Mouse (Mus musculus): ENCODE measurements around the gene Ctcfl. TPM values are rescaled to one million over a fixed set of nuclear protein-coding genes. Genes with fewer than 3 reads are reported as not detected.
A peak's percentile ranks its signal among the peaks of the same experiment; 100 is the strongest.

The Ctcfl gene
- polyA plus RNA-seq, 1 experiment from 2014 or later = 0.14 TPM

DNA sequence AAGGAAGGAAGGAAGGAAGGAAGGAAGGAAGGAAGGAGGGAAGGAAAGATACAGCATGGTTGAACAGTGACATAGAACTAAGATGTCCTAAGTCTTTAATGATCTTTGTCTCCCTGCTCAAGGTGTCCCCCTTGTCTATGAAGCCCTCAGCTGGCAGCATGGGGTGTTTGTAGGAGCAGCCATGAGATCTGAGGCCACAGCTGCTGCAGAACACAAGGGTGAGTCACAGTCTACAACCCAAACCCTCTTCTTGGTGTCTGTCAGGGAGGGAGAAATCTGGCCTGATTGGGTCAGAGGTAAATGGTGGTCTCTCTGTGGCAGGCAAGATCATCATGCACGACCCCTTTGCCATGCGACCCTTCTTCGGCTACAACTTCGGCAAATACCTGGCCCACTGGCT, 38.5 kb upstream of the Ctcfl start:
- no peaks in the 10 kb centered on the region for H3K36me3 ChIP-seq (ENCODE audit: control insufficient read depth, insufficient read depth, low read length)
- H3K4me2 ChIP-seq (replicated peaks; ENCODE audit: low read depth, low read length) = no peak overlapping the region
- H3K9me3 ChIP-seq (ENCODE audit: control insufficient read depth, low read depth, low read length) = no peaks in the 10 kb centered on the region
- H3K27me3 ChIP-seq (ENCODE audit: control insufficient read depth, insufficient read depth, low read length) = no peaks in the 10 kb centered on the region
- no peak overlapping the region for H3K27ac ChIP-seq (ENCODE audit: low read length)
- peaks cover 4% of the 10 kb centered on the region; the same call in 1 of the 2 replicates for H3K4me1 ChIP-seq (ENCODE audit: control insufficient read depth, insufficient read depth, low read length)
- 94% methylated on average over 4 of the region's 4 CpGs for WGBS
- H3K9ac ChIP-seq (replicated peaks; ENCODE audit: low read depth, low read length) = no peak overlapping the region
- no peak overlapping the region for H3K4me3 ChIP-seq (ENCODE audit: low read depth, low read length)
- no peak for ATAC-seq (ENCODE audit: insufficient number of reproducible peaks, insufficient read depth, low FRiP score, low read depth)

DNA sequence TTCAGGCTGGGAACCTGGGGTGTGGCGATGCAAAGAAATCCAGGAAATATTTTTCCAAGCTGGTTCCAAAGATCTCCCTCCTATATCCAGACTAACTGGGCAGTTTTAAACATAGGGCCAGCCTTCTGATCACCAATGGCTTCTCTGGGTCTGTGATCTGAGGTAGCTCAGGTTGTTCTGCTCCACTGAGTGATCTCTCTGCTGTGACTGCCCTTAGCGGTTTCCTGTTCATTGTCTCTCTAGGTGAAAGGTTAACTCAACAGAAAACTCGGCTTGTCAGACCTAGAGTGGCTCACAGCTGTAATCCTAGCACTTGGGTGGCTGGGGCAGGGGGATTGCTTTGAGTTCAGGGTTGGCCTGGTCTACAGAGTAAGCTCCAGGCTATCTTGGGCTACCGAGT, 38.1 kb upstream of the Ctcfl start:
- H3K36me3 ChIP-seq (ENCODE audit: control insufficient read depth, insufficient read depth, low read length) = no peaks in the 10 kb centered on the region
- WGBS = 58% methylated on average over 4 of the region's 4 CpGs
- H3K9ac ChIP-seq (replicated peaks; ENCODE audit: low read depth, low read length) = no peak overlapping the region
- no peaks in the 10 kb centered on the region for H3K27me3 ChIP-seq (ENCODE audit: control insufficient read depth, insufficient read depth, low read length)
- no peak overlapping the region for H3K4me2 ChIP-seq (replicated peaks; ENCODE audit: low read depth, low read length)
- ATAC-seq (ENCODE audit: insufficient number of reproducible peaks, insufficient read depth, low FRiP score, low read depth) = no peak
- no peak overlapping the region for H3K4me3 ChIP-seq (ENCODE audit: low read depth, low read length)
- peaks cover 9% of the 10 kb centered on the region; the same call in 1 of the 2 replicates for H3K4me1 ChIP-seq (ENCODE audit: control insufficient read depth, insufficient read depth, low read length)
- H3K27ac ChIP-seq (ENCODE audit: low read length) = no peak overlapping the region
- no peaks in the 10 kb centered on the region for H3K9me3 ChIP-seq (ENCODE audit: control insufficient read depth, low read depth, low read length)

DNA sequence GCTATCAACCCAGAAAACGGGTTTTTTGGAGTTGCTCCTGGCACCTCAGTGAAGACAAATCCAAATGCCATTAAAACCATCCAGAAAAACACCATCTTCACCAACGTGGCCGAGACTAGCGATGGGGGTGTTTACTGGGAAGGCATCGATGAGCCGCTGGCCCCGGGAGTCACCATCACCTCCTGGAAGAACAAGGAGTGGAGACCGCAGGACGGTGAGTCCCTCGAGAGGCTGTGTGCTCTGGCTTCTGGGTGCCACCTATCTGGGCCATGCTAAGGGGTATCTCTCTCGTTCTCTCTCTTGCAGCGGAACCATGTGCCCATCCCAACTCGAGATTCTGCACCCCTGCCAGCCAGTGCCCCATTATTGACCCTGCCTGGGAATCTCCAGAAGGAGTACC, 37.6 kb upstream of the Ctcfl start:
- Histone ChIP-seq H3K4me1 (ENCODE audit: control insufficient read depth, insufficient read depth, low read length) (peaks cover 13% of the 10 kb centered on the region; the same call in 1 of the 2 replicates), H3K27me3 (ENCODE audit: control insufficient read depth, insufficient read depth, low read length) (no peaks in the 10 kb centered on the region), H3K9ac (replicated peaks; ENCODE audit: low read depth, low read length) (no peak overlapping the region), H3K36me3 (ENCODE audit: control insufficient read depth, insufficient read depth, low read length) (no peaks in the 10 kb centered on the region), H3K4me2 (replicated peaks; ENCODE audit: low read depth, low read length) (no peak overlapping the region), H3K4me3 (ENCODE audit: low read depth, low read length) (no peak overlapping the region), H3K9me3 (ENCODE audit: control insufficient read depth, low read depth, low read length) (no peaks in the 10 kb centered on the region), H3K27ac (ENCODE audit: low read length) (no peak overlapping the region)
- ATAC-seq (ENCODE audit: insufficient number of reproducible peaks, insufficient read depth, low FRiP score, low read depth) = no peak
- 84% methylated on average over 13 of the region's 13 CpGs for WGBS

DNA sequence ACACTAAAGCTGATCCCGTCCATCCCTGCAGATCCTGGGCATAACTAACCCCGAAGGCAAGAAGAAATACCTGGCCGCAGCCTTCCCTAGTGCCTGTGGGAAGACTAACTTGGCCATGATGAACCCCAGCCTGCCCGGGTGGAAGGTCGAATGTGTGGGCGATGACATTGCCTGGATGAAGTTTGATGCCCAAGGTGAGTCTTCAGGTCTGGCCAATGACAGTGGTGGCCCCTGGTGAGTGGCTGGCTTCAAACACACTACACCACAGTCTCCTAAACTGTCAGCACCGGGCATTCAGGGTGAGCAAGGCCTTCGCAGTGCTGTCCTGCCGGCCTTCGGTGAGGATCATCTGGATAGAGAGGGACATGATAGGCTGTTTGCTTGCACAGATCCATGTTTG, 36.6 kb upstream of the Ctcfl start:
- Histone ChIP-seq H3K27me3 (ENCODE audit: control insufficient read depth, insufficient read depth, low read length) (no peaks in the 10 kb centered on the region), H3K4me1 (ENCODE audit: control insufficient read depth, insufficient read depth, low read length) (peaks cover 18% of the 10 kb centered on the region; the same call in 1 of the 2 replicates), H3K4me3 (ENCODE audit: low read depth, low read length) (no peak overlapping the region), H3K4me2 (replicated peaks; ENCODE audit: low read depth, low read length) (no peak overlapping the region), H3K9me3 (ENCODE audit: control insufficient read depth, low read depth, low read length) (no peaks in the 10 kb centered on the region), H3K27ac (ENCODE audit: low read length) (no peak overlapping the region), H3K9ac (replicated peaks; ENCODE audit: low read depth, low read length) (no peak overlapping the region), H3K36me3 (ENCODE audit: control insufficient read depth, insufficient read depth, low read length) (no peaks in the 10 kb centered on the region)
- ATAC-seq (ENCODE audit: insufficient number of reproducible peaks, insufficient read depth, low FRiP score, low read depth) = no peak
- WGBS = 96% methylated on average over 10 of the region's 10 CpGs

DNA sequence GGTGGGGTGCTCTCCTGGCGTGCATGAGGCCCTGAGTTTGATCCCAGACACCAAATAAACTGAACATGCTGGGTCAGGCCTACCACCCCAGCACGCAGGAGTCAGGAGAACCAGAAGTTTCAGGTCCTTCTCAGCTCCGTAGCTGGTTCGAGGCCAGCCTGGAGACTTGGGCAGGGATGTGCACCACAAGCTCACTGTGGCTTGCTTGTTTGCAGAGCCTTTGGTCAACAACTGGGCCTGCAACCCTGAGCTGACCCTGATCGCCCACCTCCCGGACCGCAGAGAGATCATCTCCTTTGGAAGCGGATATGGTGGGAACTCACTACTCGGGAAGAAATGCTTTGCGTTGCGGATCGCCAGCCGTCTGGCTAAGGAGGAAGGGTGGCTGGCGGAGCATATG, 35.6 kb upstream of the Ctcfl start:
- Histone ChIP-seq H3K36me3 (ENCODE audit: control insufficient read depth, insufficient read depth, low read length) (no peaks in the 10 kb centered on the region), H3K9me3 (ENCODE audit: control insufficient read depth, low read depth, low read length) (no peaks in the 10 kb centered on the region), H3K9ac (replicated peaks; ENCODE audit: low read depth, low read length) (no peak overlapping the region), H3K4me1 (ENCODE audit: control insufficient read depth, insufficient read depth, low read length) (peaks cover 21% of the 10 kb centered on the region; the same call in 1 of the 2 replicates), H3K27me3 (ENCODE audit: control insufficient read depth, insufficient read depth, low read length) (no peaks in the 10 kb centered on the region), H3K27ac (ENCODE audit: low read length) (no peak overlapping the region), H3K4me2 (replicated peaks; ENCODE audit: low read depth, low read length) (no peak overlapping the region), H3K4me3 (ENCODE audit: low read depth, low read length) (no peak overlapping the region)
- 88% methylated on average over 14 of the region's 14 CpGs for WGBS
- ATAC-seq (ENCODE audit: insufficient number of reproducible peaks, insufficient read depth, low FRiP score, low read depth) = no peak

DNA sequence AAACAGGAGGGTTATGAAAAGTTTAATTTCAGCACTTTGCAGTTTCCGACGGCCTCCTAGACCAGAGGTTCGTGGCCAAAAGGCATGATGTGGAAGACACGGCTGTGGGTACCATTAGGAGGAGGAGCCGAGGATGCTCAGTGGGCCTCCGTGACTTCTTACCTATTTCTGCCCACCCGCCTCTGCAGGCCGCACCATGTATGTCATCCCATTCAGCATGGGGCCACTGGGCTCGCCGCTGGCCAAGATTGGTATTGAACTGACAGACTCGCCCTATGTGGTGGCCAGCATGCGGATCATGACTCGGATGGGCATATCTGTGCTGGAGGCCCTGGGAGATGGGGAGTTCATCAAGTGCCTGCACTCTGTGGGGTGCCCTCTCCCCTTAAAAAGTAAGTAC, 35.2 kb upstream of the Ctcfl start:
- Histone ChIP-seq H3K4me3 (ENCODE audit: low read depth, low read length) (no peak overlapping the region), H3K27ac (ENCODE audit: low read length) (no peak overlapping the region), H3K4me1 (ENCODE audit: control insufficient read depth, insufficient read depth, low read length) (peaks cover 21% of the 10 kb centered on the region; the same call in 1 of the 2 replicates), H3K36me3 (ENCODE audit: control insufficient read depth, insufficient read depth, low read length) (no peaks in the 10 kb centered on the region), H3K4me2 (replicated peaks; ENCODE audit: low read depth, low read length) (no peak overlapping the region), H3K9ac (replicated peaks; ENCODE audit: low read depth, low read length) (no peak overlapping the region), H3K9me3 (ENCODE audit: control insufficient read depth, low read depth, low read length) (no peaks in the 10 kb centered on the region), H3K27me3 (ENCODE audit: control insufficient read depth, insufficient read depth, low read length) (no peaks in the 10 kb centered on the region)
- no peak for ATAC-seq (ENCODE audit: insufficient number of reproducible peaks, insufficient read depth, low FRiP score, low read depth)
- 92% methylated on average over 13 of the region's 13 CpGs for WGBS

DNA sequence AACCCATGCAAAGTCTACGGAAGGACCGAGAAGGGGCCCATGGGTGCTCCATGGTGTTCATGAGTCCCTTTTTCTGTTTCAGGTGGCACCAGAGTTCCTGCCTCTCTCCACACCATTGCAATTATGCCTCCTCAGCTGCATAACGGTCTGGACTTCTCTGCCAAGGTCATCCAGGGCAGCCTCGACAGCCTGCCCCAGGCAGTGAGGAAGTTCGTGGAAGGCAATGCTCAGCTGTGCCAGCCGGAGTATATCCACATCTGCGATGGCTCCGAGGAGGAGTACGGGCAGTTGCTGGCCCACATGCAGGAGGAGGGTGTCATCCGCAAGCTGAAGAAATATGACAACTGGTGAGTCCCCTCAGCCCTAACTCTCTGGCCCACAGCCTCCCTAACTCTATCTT, 33.9 kb upstream of the Ctcfl start:
- 83% methylated on average over 10 of the region's 10 CpGs for WGBS
- H3K4me3 ChIP-seq (ENCODE audit: low read depth, low read length) = no peak overlapping the region
- no peaks in the 10 kb centered on the region for H3K9me3 ChIP-seq (ENCODE audit: control insufficient read depth, low read depth, low read length)
- H3K27me3 ChIP-seq (ENCODE audit: control insufficient read depth, insufficient read depth, low read length) = no peaks in the 10 kb centered on the region
- H3K4me1 ChIP-seq (ENCODE audit: control insufficient read depth, insufficient read depth, low read length) = peaks cover 21% of the 10 kb centered on the region; the same call in 1 of the 2 replicates
- no peak overlapping the region for H3K27ac ChIP-seq (ENCODE audit: low read length)
- no peak for ATAC-seq (ENCODE audit: insufficient number of reproducible peaks, insufficient read depth, low FRiP score, low read depth)
- no peaks in the 10 kb centered on the region for H3K36me3 ChIP-seq (ENCODE audit: control insufficient read depth, insufficient read depth, low read length)
- H3K9ac ChIP-seq (replicated peaks; ENCODE audit: low read depth, low read length) = no peak overlapping the region
- H3K4me2 ChIP-seq (replicated peaks; ENCODE audit: low read depth, low read length) = no peak overlapping the region

DNA sequence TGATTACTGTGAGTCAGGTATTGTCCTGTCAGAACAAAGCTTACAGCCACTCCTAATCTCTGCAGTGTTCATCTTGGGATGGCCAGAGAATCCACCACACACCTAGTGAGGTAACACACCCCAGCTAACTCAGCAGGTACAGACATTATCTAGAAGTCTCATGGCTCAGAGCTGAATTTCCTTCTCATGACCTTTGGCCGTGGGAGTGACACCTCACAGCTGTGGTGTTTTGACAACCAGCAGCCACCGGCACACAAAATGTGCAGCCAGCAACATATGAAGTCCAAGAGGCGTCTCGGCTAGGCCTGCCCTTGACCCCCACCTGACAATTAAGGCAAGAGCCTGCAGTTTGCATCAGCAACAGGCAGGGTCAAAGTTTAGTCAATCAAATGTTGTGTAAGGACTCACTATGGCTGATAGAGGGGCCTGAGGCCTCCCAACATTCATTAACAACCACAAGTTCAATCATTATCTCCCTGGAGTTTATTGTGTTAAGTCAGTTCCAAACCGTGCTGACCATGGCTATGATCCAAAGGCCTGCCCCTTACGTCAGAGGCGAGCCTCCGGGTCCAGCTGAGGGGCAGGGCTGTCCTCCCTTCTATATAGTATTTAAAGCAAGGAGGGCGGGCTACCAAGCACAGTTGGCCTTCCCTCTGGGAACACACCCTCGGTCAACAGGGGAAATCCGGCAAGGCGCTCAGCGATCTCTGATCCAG, 33.3 kb upstream of the Ctcfl start, which contains the start of gene Pck1:
TSS of gene Pck1 (plus strand) at position 613 of the 716 bp plus-strand sequence.
- no peaks in the 10 kb centered on the region for H3K9me3 ChIP-seq (ENCODE audit: control insufficient read depth, low read depth, low read length)
- ATAC-seq (ENCODE audit: insufficient number of reproducible peaks, insufficient read depth, low FRiP score, low read depth) = peak; percentile 29; the same call in 1 of the 2 replicates
- 57% methylated on average over 13 of the region's 13 CpGs for WGBS
- H3K27ac ChIP-seq (ENCODE audit: low read length) = no peak within 1 kb of the TSS
- H3K4me3 ChIP-seq (ENCODE audit: low read depth, low read length) = no peak within 1 kb of the TSS
- H3K36me3 ChIP-seq (ENCODE audit: control insufficient read depth, insufficient read depth, low read length) = no peaks in the 10 kb centered on the region
- H3K9ac ChIP-seq (replicated peaks; ENCODE audit: low read depth, low read length) = no peak within 1 kb of the TSS
- H3K27me3 ChIP-seq (ENCODE audit: control insufficient read depth, insufficient read depth, low read length) = no peaks in the 10 kb centered on the region
- H3K4me1 ChIP-seq (ENCODE audit: control insufficient read depth, insufficient read depth, low read length) = peaks cover 21% of the 10 kb centered on the region; the same call in 1 of the 2 replicates
- no peak within 1 kb of the TSS for H3K4me2 ChIP-seq (replicated peaks; ENCODE audit: low read depth, low read length)

Data from stomach, embryonic 14.5 days (tissue).